Mouse (Mus musculus): ENCODE results near the gene Ceacam16. TPM values are rescaled to one million over a fixed set of nuclear protein-coding genes. Genes with fewer than 3 reads are reported as not detected.

The Ceacam16 gene
- polyA plus RNA-seq, 2 experiments = 0.11 TPM; not detected in 1

GRCm38 (mm10) chr7:19866490-19866889 is 5.4 kb upstream of the Ceacam16 start:
- DNase-seq (ENCODE audit: low spot score) = no peak
- H3K27me3 ChIP-seq (ENCODE audit: control insufficient read depth, insufficient read depth, low read length) = no peaks in the 10 kb centered on the region
- 77% methylated on average over 6 of the region's 6 CpGs for WGBS
- no peaks in the 10 kb centered on the region for H3K36me3 ChIP-seq (ENCODE audit: control insufficient read depth, insufficient read depth, low read length)
- H3K4me2 ChIP-seq (replicated peaks; ENCODE audit: low read depth, low read length, severe bottlenecking) = no peak overlapping the region
- no peaks in the 10 kb centered on the region for H3K9me3 ChIP-seq (ENCODE audit: control insufficient read depth, low read length)
- ATAC-seq (ENCODE audit: low FRiP score, low read depth) = no peak
- TF ChIP-seq POLR2A (IDR thresholded peaks at IDR 0.05; ENCODE audit: borderline replicate concordance, extremely low read depth, insufficient read depth, insufficient read length) = no peak
- H3K4me1 ChIP-seq (ENCODE audit: control insufficient read depth, insufficient read depth, low read length) = no peaks in the 10 kb centered on the region
- no peak overlapping the region for H3K4me3 ChIP-seq (replicated peaks; ENCODE audit: low read length)
- no peak overlapping the region for H3K9ac ChIP-seq (ENCODE audit: low read depth, low read length, severe bottlenecking)
- H3K27ac ChIP-seq (replicated peaks; ENCODE audit: low read depth, low read length) = no peak overlapping the region

GRCm38 (mm10) chr7:19865246-19866036 is 4.3 kb upstream of the Ceacam16 start:
- DNase-seq (ENCODE audit: low spot score) (no peak), ATAC-seq (ENCODE audit: low FRiP score, low read depth) (no peak)
- Histone ChIP-seq H3K9ac (ENCODE audit: low read depth, low read length, severe bottlenecking) (no peak overlapping the region), H3K27me3 (ENCODE audit: control insufficient read depth, insufficient read depth, low read length) (no peaks in the 10 kb centered on the region), H3K27ac (replicated peaks; ENCODE audit: low read depth, low read length) (no peak overlapping the region), H3K36me3 (ENCODE audit: control insufficient read depth, insufficient read depth, low read length) (no peaks in the 10 kb centered on the region), H3K9me3 (ENCODE audit: control insufficient read depth, low read length) (no peaks in the 10 kb centered on the region), H3K4me1 (ENCODE audit: control insufficient read depth, insufficient read depth, low read length) (no peaks in the 10 kb centered on the region), H3K4me2 (replicated peaks; ENCODE audit: low read depth, low read length, severe bottlenecking) (no peak overlapping the region), H3K4me3 (replicated peaks; ENCODE audit: low read length) (no peak overlapping the region)
- TF ChIP-seq POLR2A (IDR thresholded peaks at IDR 0.05; ENCODE audit: borderline replicate concordance, extremely low read depth, insufficient read depth, insufficient read length) = no peak
- 78% methylated on average over 8 of the region's 8 CpGs for WGBS

GRCm38 (mm10) chr7:19864241-19864640 is 3.1 kb upstream of the Ceacam16 start:
- 33% methylated on average over 2 of the region's 2 CpGs for WGBS

GRCm38 (mm10) chr7:19859740-19860139 is 1.4 kb downstream of the Ceacam16 start:
- ATAC-seq (ENCODE audit: low FRiP score, low read depth) (no peak), DNase-seq (ENCODE audit: low spot score) (no peak)
- Histone ChIP-seq H3K4me3 (replicated peaks; ENCODE audit: low read length) (no peak overlapping the region), H3K27me3 (ENCODE audit: control insufficient read depth, insufficient read depth, low read length) (no peaks in the 10 kb centered on the region), H3K27ac (replicated peaks; ENCODE audit: low read depth, low read length) (no peak overlapping the region), H3K4me1 (ENCODE audit: control insufficient read depth, insufficient read depth, low read length) (no peaks in the 10 kb centered on the region), H3K4me2 (replicated peaks; ENCODE audit: low read depth, low read length, severe bottlenecking) (no peak overlapping the region), H3K9me3 (ENCODE audit: control insufficient read depth, low read length) (no peaks in the 10 kb centered on the region), H3K36me3 (ENCODE audit: control insufficient read depth, insufficient read depth, low read length) (no peaks in the 10 kb centered on the region), H3K9ac (ENCODE audit: low read depth, low read length, severe bottlenecking) (no peak overlapping the region)
- TF ChIP-seq POLR2A (IDR thresholded peaks at IDR 0.05; ENCODE audit: borderline replicate concordance, extremely low read depth, insufficient read depth, insufficient read length) = no peak
- 72% methylated on average over 10 of the region's 10 CpGs for WGBS

More at GRCm38 (mm10) chr7:19864241-19864640, 3.1 kb upstream of the Ceacam16 start:
- no peaks in the 10 kb centered on the region for H3K27me3 ChIP-seq (ENCODE audit: control insufficient read depth, insufficient read depth, low read length)
- H3K36me3 ChIP-seq (ENCODE audit: control insufficient read depth, insufficient read depth, low read length) = no peaks in the 10 kb centered on the region
- TF ChIP-seq POLR2A (IDR thresholded peaks at IDR 0.05; ENCODE audit: borderline replicate concordance, extremely low read depth, insufficient read depth, insufficient read length) = no peak
- DNase-seq (ENCODE audit: low spot score) (no peak), ATAC-seq (ENCODE audit: low FRiP score, low read depth) (no peak)
- H3K27ac ChIP-seq (replicated peaks; ENCODE audit: low read depth, low read length) = no peak overlapping the region
- H3K4me1 ChIP-seq (ENCODE audit: control insufficient read depth, insufficient read depth, low read length) = no peaks in the 10 kb centered on the region
- H3K9me3 ChIP-seq (ENCODE audit: control insufficient read depth, low read length) = no peaks in the 10 kb centered on the region
- no peak overlapping the region for H3K4me3 ChIP-seq (replicated peaks; ENCODE audit: low read length)
- no peak overlapping the region for H3K9ac ChIP-seq (ENCODE audit: low read depth, low read length, severe bottlenecking)
- no peak overlapping the region for H3K4me2 ChIP-seq (replicated peaks; ENCODE audit: low read depth, low read length, severe bottlenecking)

GRCm38 (mm10) chr7:19856283-19856682 is 4.8 kb downstream of the Ceacam16 start:
- DNase-seq (ENCODE audit: low spot score) = no peak
- WGBS = 84% methylated on average over 6 of the region's 6 CpGs
- no peak for TF ChIP-seq POLR2A (IDR thresholded peaks at IDR 0.05; ENCODE audit: borderline replicate concordance, extremely low read depth, insufficient read depth, insufficient read length)
- peaks cover 14% of the 10 kb centered on the region for H3K27me3 ChIP-seq (ENCODE audit: control insufficient read depth, insufficient read depth, low read length)
- no peaks in the 10 kb centered on the region for H3K9me3 ChIP-seq (ENCODE audit: control insufficient read depth, low read length)
- H3K27ac ChIP-seq (replicated peaks; ENCODE audit: low read depth, low read length) = no peak overlapping the region
- no peak overlapping the region for H3K4me2 ChIP-seq (replicated peaks; ENCODE audit: low read depth, low read length, severe bottlenecking)
- no peak overlapping the region for H3K4me3 ChIP-seq (replicated peaks; ENCODE audit: low read length)
- H3K9ac ChIP-seq (ENCODE audit: low read depth, low read length, severe bottlenecking) = no peak overlapping the region
- ATAC-seq (ENCODE audit: low FRiP score, low read depth) = no peak
- peaks cover 4% of the 10 kb centered on the region; the same call in 1 of the 2 replicates for H3K4me1 ChIP-seq (ENCODE audit: control insufficient read depth, insufficient read depth, low read length)
- no peaks in the 10 kb centered on the region for H3K36me3 ChIP-seq (ENCODE audit: control insufficient read depth, insufficient read depth, low read length)
